Mouse (Mus musculus): Measurements from ENCODE around the gene Mrpl18. TPM values are rescaled to one million over a fixed set of nuclear protein-coding genes. Genes with fewer than 3 reads are reported as not detected.

Mrpl18 gene
- total RNA-seq, 2 experiments from 2014 or later: 153 to 159 TPM

- intact Hi-C loops (cut with DNase I): no loop called here
- DNase-seq: no peak
These were observed 48.1 kb downstream of the Mrpl18 start, which contains the start of gene Mas1 for GRCm38 (mm10) chr17:12868043-12868442. Gene Mas1 (minus strand): TSS chr17:12868143.

GRCm38 (mm10) chr17:12866853-12867252, 49.3 kb downstream of the Mrpl18 start:
- intact Hi-C loops (cut with DNase I): no loop called here
- DNase-seq: peak; percentile 26 to 42

DNA sequence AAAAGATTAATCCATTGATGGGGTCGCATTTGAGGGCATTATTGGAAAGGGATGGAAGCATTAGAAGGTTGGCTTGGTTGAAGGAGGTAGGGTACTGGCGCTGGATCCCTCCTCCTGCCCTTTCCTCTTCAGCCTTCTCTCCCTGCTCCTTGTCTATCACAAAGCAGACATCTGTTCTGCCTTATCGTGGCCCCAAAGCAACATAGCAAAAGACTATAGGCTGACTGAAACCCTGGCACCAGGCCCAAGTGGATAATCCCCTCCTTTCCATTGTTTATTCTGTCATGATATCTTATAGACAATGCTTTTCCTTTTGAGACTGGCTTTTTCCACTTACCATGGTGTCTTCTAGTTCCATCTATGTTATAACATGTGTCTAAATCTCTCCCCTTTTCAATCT, 50.7 kb downstream of the Mrpl18 start:
- intact Hi-C loops (cut with DNase I): no loop called here
- no peak for DNase-seq

DNA sequence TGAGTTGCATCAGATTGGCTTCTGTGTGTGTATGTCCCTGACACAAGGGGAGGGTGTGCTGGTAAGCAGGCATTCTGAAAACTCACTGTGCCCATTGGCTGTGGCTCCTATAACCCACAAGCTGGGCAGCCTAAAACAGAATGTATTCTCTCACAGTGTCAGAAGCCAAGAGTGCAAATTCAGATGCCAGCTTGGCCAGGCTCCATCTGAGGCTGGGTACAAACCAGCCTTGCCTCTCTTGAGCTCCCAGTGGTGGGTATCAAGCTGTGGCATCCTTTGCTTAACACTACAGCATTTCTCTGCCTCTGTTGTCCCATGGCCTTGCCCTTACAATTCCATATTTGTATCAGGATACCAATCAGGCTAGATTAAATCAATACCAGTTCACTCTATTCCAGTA, 52.0 kb downstream of the Mrpl18 start:
- intact Hi-C loops (cut with DNase I): no loop called here
- DNase-seq: no peak

Small RNA genes within 50 kb of the gene (microRNA-seq; reads per million reads assigned to microRNA genes)
- 0 reads per million in 2 experiments for gene Gm24085 (ENCODE audit: borderline number of aligned reads in 2 of 2)

Other genes starting within 250 kb of the Mrpl18 start
- 10 to 100 TPM in 1 of 2 experiments, 1 to 10 TPM in 1; 7.1 to 10.6 TPM for gene Slc22a1, start 240.5 kb downstream of the Mrpl18 start, total RNA-seq (2021)
- 100 to 1,000 TPM; 109 to 113 TPM for gene Igf2r, start 146.7 kb downstream of the Mrpl18 start, total RNA-seq (2021)
- gene Mas1, start 48.2 kb downstream of the Mrpl18 start, total RNA-seq (2021): 1 to 10 TPM in 1 of 2 experiments, under 1 TPM in 1; 0.84 to 1.1 TPM
- 1 to 10 TPM; 5.3 to 5.6 TPM for gene Mrgprh, start 40.3 kb downstream of the Mrpl18 start, total RNA-seq (2021)
- under 1 TPM; 0.38 to 0.50 TPM for gene Pnldc1, start 6.1 kb downstream of the Mrpl18 start, total RNA-seq (2021)
- 100 to 1,000 TPM; 196 to 207 TPM for gene Tcp1, start 644 bp downstream of the Mrpl18 start, total RNA-seq (2021)
- gene Acat3, start 24.3 kb upstream of the Mrpl18 start, total RNA-seq (2021): under 1 TPM in 1 of 2 experiments, not detected in 1; 0.17 TPM
- gene Acat2, start 44.4 kb upstream of the Mrpl18 start, total RNA-seq (2021): 1 to 10 TPM; 5.9 to 8.8 TPM
- gene Wtap, start 77.8 kb upstream of the Mrpl18 start, total RNA-seq (2021): 10 to 100 TPM; 32.3 to 33.9 TPM
- gene Sod2, start 90.5 kb upstream of the Mrpl18 start, total RNA-seq (2021): 1,000 to 10,000 TPM; 1,043 to 1,108 TPM
- not detected for gene Gpr31b, start 136.0 kb upstream of the Mrpl18 start, total RNA-seq (2021)
- gene Tcp10b, start 144.8 kb upstream of the Mrpl18 start, total RNA-seq (2021): not detected
- gene Unc93a, start 215.5 kb upstream of the Mrpl18 start, total RNA-seq (2021): not detected

Measured in heart, postnatal 36 days (tissue).